Mouse (Mus musculus) erythroblast, embryonic 14.5 days (primary cell): ENCODE measurements around the gene Mcts2. TPM values are rescaled to one million over a fixed set of nuclear protein-coding genes. Genes with fewer than 3 reads are reported as not detected.

Experiments
- H3K27me3 ChIP-seq: 2 replicates; pipeline ENCODE4 v1.6.1; 2012; ENCODE audit warnings: inconsistent platforms; ENCODE audit not compliant: control insufficient read depth
- H3K36me3 ChIP-seq: 2 replicates; pipeline ENCODE4 v1.6.1; 2012; ENCODE audit warnings: mild to moderate bottlenecking, inconsistent platforms; ENCODE audit not compliant: control insufficient read depth
- H3K4me1 ChIP-seq: 2 replicates; pipeline ENCODE4 v1.6.1; 2012; ENCODE audit warnings: inconsistent platforms; ENCODE audit not compliant: control insufficient read depth
- H3K4me3 ChIP-seq: replicated peaks from 2 replicates; pipeline ENCODE3; 2012; ENCODE audit warnings: moderate library complexity, mild to moderate bottlenecking, inconsistent platforms
- H3K9me3 ChIP-seq: 2 replicates; pipeline ENCODE4 v1.6.1; 2012; ENCODE audit warnings: low read length, inconsistent platforms, mixed read lengths; ENCODE audit not compliant: control insufficient read depth
- GATA1 ChIP-seq: IDR thresholded peaks from 2 replicates; pipeline ENCODE4 v1.6.1; 2012; ENCODE audit warnings: low read length, inconsistent platforms, mixed read lengths
- TAL1 ChIP-seq: IDR thresholded peaks from 3 replicates; pipeline ENCODE4 v1.6.1; 2012; ENCODE audit warnings: low read length, inconsistent platforms, mixed read lengths
- polyA plus RNA-seq: library from polyadenylated mRNA; stranded (reverse); fragments of >175 nt; gene quantifications from 2 replicates; pipeline ENCODE4 v1.2.3, GENCODE M21; 2012

Mcts2 gene
- polyA plus RNA-seq, 1 experiment = 0.30 TPM

DNA sequence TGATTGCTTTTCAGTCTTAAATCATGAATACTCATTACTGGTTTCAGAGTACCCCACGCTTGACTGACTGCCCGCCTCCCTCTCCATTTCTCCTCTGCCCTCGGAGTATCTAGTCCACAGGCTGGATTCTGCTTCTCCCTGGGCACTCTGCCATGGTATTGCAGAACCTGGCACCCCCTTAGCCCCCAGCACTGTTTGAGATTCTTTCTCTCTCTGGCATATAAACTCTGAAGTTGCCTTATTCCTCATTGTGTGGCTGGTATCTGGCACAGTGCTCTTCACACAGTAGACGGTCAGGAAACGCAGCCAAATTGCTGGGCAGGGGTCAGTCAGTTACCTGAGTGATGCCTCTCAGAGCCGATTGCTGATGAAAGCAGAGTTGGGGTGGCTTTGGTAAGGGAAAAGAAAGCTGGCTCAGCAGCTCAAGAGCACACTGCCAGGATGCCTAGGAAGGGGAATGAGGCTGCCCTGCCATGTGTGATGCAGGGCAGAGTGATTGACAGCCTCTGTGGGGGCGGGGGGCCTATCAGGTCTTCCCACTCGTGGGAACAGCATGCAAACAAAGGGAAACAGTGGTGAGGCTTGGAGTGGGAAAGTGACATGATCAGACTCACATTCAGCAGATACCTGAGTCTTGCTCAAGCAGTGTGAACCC lies 7.0 kb upstream of the Mcts2 start:
- no peaks in the 10 kb centered on the region; the same call in 1 of the 2 replicates for H3K4me1 ChIP-seq
- no peaks in the 10 kb centered on the region for H3K9me3 ChIP-seq
- peaks cover 96% of the 10 kb centered on the region for H3K36me3 ChIP-seq

DNA sequence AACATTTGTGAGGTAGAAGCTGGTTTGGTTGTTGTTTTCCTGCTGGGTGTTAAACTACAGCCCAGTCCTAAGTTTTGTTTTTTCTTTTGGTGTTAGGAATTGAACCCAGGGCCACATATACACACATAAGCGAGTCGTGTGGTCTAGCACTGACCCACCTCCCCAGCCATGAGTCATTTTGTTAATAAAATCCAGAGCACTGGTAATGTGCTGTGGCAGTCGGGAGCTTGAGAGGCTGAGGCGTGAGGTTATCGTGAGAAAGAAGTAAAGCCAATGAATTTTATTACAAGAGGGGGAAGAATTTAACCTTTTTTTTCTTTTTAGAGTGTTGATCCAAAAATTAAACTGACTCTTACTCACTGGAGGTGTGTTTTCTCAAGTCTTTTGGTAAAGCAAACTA lies 3.7 kb upstream of the Mcts2 start:
- Histone ChIP-seq H3K27me3 (no peaks in the 10 kb centered on the region), H3K9me3 (peaks cover 6% of the 10 kb centered on the region), H3K36me3 (peaks cover 95% of the 10 kb centered on the region), H3K4me1 (peaks cover 12% of the 10 kb centered on the region), H3K4me3 (no peak overlapping the region)
- no peak for TF ChIP-seq TAL1
- no peak for TF ChIP-seq GATA1

More for the DNA sequence above, 7.0 kb upstream of the Mcts2 start:
- Histone ChIP-seq H3K4me3 (no peak overlapping the region), H3K27me3 (no peaks in the 10 kb centered on the region)
- TF ChIP-seq GATA1 (no peak), TAL1 (no peak)

DNA sequence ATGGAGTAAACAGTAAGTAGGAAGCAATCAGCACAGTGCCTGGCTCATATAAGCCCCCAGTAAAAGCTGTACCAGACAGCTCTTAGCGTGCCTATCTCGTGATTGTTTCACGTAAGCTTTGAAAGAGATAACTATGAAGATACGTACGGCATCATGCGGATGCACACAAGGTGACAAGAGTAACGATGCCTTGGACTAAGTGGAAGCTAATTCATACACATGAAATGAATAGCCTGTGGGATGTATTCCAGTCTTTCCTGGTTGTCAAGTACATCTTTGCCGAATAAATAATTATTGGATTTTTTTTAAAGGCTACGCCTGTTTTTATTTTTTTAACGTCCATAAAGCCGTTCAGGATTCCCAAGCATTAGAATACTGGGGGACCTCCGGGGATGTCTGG lies 436 bp upstream of the Mcts2 start:
- Histone ChIP-seq H3K4me1 (peaks cover 20% of the 10 kb centered on the region), H3K4me3 (peak overlapping the region; percentile 82), H3K36me3 (peaks cover 93% of the 10 kb centered on the region), H3K9me3 (peaks cover 6% of the 10 kb centered on the region), H3K27me3 (no peaks in the 10 kb centered on the region)
- TF ChIP-seq GATA1 = no peak
- TF ChIP-seq TAL1 = no peak

DNA sequence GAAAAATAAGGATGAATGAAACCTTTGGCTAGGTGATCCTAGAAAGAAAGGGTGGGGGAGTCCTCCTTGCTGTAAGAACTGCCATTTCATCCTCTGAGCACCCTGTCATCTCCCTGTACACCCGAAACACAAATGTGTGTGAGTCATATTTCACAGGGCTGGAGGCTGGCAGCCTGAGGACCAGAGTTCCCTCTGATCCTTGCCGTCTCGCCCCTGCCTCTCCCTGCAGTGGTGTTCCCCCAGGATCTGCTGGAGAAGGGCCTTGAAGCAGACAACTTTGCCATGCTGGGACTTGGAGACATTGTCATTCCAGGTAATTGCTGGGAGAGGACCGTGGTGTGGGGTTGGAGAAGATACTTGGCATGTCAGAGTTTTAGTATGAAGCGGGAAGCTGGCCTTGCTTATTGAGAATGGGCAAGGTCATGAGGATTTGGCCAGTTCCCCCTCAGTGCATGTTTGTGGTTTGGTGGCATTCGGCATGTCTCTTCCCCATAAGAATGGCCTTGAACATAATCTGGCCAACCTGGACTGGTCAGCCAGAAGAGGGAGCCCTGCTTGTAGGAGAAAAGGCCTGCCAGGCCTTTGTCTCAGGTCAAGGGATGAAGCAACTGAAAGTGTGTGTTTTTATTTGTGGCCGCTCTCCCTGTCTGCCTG lies 4.9 kb downstream of the Mcts2 start:
- H3K27me3 ChIP-seq = no peaks in the 10 kb centered on the region
- TF ChIP-seq TAL1 (no peak), GATA1 (no peak)
- peaks cover 78% of the 10 kb centered on the region for H3K36me3 ChIP-seq

DNA sequence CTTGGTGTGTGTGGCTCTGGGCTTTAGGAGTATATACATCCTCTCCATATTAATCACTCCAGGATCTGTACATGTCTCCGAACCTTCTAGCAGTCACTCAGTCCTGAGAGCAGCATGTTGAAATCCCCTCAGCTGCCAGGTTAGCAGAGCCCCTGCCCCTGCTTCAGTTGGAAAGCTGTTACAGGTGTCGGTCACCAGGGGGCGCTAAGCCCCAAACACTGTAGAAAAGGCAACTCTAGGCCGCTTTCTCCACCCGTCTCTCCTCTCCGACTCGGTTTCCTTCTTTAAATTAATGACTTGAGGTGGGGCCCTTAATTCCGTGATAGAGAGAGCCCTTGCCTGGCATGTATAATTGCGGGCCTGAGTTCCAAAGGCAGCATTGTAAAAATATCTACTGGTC lies 6.4 kb downstream of the Mcts2 start:
- peaks cover 24% of the 10 kb centered on the region for H3K4me1 ChIP-seq
- TF ChIP-seq TAL1 = no peak
- H3K36me3 ChIP-seq = peaks cover 78% of the 10 kb centered on the region
- H3K27me3 ChIP-seq = no peaks in the 10 kb centered on the region
- H3K9me3 ChIP-seq = no peaks in the 10 kb centered on the region
- peak overlapping the region; percentile 23 for H3K4me3 ChIP-seq

More for the DNA sequence above, 4.9 kb downstream of the Mcts2 start:
- H3K4me1 ChIP-seq = peaks cover 29% of the 10 kb centered on the region
- no peak overlapping the region for H3K4me3 ChIP-seq
- peaks cover 5% of the 10 kb centered on the region for H3K9me3 ChIP-seq

DNA sequence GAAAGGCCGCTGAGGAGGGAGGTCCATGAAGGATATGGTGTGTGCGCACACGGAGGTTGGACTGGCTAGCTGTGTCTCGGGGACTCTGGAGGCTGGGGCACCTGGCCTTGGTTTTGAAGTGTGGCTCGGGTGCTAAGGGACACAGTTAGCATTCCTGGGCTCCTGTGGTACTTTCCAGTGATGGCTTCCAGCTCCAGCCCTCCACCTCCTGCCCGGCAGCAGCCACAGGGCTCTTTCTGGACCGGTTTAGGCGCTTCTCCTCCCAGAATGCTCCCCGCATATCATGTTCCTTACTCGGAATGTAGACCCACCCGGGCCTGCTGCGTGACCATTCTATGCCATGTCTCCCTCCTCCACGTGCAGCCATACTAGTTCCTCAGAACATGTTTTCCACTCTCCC lies 6.9 kb downstream of the Mcts2 start:
- Histone ChIP-seq H3K4me1 (peaks cover 19% of the 10 kb centered on the region), H3K4me3 (peak overlapping the region; percentile 23), H3K27me3 (no peaks in the 10 kb centered on the region), H3K36me3 (peaks cover 78% of the 10 kb centered on the region), H3K9me3 (no peaks in the 10 kb centered on the region)
- TF ChIP-seq GATA1 (no peak), TAL1 (no peak)

DNA sequence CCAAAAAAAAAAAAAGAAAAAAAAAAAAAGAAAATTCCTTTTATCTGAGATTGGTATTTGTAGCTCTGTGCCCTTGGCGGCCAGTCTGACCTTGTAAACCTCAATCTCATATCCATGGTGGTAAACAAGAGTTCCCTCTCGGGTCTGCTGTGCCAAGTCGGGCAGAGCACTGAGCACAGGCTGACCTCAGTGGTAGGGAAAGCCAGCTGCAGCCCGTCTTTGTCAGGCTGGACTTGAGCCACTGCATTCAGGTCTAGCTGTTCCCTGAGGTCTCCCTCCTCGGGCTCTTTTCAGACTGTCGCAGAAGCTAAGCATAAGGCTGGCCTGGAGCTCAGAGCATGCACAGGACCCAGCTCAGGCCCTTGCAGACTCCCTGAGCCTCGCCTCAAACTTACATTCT lies 7.9 kb downstream of the Mcts2 start:
- Histone ChIP-seq H3K36me3 (peaks cover 78% of the 10 kb centered on the region), H3K4me3 (no peak overlapping the region), H3K9me3 (no peaks in the 10 kb centered on the region), H3K27me3 (no peaks in the 10 kb centered on the region), H3K4me1 (peaks cover 18% of the 10 kb centered on the region)
- TF ChIP-seq TAL1 = no peak
- no peak for TF ChIP-seq GATA1

DNA sequence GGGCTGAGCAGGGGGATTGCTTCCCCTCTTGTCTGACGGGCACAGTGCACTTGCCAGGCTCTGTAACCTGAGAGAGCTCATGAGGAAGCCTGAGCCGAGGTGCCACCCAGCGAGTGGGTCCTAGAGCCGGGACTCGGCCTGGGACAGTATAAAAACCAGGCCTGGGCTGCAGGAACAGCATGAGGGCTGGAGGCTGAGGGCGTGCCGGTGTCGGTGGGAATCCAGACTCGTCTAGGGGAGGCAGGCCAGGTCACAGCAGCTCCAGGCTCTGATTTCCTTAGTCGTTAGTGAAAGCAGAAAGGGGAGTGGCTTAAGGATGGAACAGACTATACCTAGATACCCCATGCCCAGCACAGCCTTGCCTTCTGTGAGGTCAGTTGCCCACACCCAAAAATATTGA lies 9.2 kb downstream of the Mcts2 start:
- Histone ChIP-seq H3K4me3 (no peak overlapping the region), H3K4me1 (peaks cover 18% of the 10 kb centered on the region), H3K27me3 (no peaks in the 10 kb centered on the region)

DNA sequence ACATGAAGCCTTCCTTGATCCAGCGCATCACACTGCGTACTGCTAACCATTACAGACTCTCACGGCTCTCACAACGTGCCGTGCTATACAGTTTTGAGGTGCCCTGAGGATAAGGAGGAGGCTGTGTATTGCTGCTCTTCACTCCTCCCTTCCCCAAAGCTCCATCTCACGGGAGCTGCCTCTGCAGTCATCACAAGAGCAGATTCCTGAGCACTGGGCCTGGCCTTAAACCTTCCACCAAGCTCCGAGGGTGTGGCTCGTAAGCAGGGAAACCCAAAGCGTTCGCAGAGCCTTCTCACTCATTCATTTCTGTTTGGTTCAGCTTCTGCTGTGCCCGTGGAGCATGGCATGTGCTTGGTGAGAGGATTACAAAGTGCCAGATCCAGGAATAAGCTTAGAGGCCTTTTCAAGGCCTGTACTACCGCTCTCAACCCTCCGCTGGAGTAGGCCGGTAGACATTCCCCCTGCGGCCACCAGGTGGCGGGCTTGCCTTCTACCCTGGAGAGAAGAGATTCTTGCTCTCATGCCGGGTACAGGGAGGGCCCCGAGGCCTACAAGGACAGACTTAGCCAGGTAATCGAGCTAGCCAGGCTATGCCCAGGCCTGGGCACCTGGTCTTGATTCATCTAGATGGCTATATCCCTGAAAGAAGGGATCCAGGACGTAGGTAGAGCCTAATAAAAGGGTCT lies 9.8 kb downstream of the Mcts2 start:
- H3K27me3 ChIP-seq = no peaks in the 10 kb centered on the region
- no peak for TF ChIP-seq TAL1
- TF ChIP-seq GATA1 = no peak
- peaks cover 7% of the 10 kb centered on the region; the same call in 1 of the 2 replicates for H3K9me3 ChIP-seq
- H3K4me3 ChIP-seq = no peak overlapping the region
- peaks cover 81% of the 10 kb centered on the region for H3K36me3 ChIP-seq
- peaks cover 17% of the 10 kb centered on the region for H3K4me1 ChIP-seq

More for the DNA sequence above, 9.2 kb downstream of the Mcts2 start:
- TF ChIP-seq TAL1 (no peak), GATA1 (no peak)
- Histone ChIP-seq H3K36me3 (peaks cover 80% of the 10 kb centered on the region), H3K9me3 (peaks cover 2% of the 10 kb centered on the region; the same call in 1 of the 2 replicates)
